Mouse (Mus musculus): ENCODE data around the gene Gng8. TPM values are rescaled to one million over a fixed set of nuclear protein-coding genes. Genes with fewer than 3 reads are reported as not detected.

Gng8 gene
- polyA plus RNA-seq, 1 experiment from 2014 or later, result 5.4 TPM

DNA sequence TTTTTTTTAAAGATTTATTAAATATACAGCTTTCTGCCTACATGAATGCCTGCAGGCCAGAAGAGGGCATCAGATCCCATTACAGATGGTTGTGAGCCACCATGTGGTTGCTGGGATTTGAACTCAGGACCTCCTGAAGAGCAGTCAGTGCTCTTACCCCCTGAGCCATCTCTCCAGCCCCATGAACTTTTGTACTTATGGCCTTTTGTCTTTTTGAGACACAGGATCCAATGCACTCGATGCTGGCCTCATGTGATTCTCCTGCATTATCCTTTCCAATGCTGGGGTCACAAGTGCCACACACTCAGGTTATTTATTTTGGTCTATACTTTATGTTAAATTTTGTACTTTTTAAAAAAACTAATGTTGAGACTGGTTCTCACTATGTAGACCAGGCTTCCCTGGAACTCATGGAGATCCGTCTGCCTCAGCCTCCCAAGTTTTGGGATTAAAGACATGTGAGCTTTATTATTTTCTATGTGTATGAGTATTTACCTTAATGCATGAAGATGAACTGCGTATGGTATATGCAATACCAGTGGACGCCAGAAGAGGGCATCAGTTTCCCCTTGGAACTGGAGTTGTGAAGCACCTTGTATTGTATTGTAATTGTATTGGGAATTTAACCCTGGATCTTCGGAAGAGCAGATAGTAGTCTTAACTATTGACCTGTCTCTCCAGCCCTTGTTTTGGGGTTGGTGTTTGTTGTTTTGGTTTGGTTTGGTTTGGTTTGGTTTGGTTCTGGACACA, 31.5 kb upstream of the Gng8 start:
- H3K4me3 ChIP-seq, result no peak overlapping the region
- H3K9me3 ChIP-seq (replicated peaks), result 0 out of 2 replicates have a peak, but pooled peaks cover 3% of the 10 kb centered on the region
- H3K4me1 ChIP-seq, result no peaks in the 10 kb centered on the region
- WGBS, result 33% methylated on average over 5 of the region's 5 CpGs
- H3K27me3 ChIP-seq (ENCODE audit: low read depth, poor library complexity, severe bottlenecking), result no peaks in the 10 kb centered on the region
- peak; percentile 50 for DNase-seq (ENCODE audit: low spot score)
- peaks cover 79% of the 10 kb centered on the region for H3K36me3 ChIP-seq
- no peak overlapping the region for H3K27ac ChIP-seq (replicated peaks)

DNA sequence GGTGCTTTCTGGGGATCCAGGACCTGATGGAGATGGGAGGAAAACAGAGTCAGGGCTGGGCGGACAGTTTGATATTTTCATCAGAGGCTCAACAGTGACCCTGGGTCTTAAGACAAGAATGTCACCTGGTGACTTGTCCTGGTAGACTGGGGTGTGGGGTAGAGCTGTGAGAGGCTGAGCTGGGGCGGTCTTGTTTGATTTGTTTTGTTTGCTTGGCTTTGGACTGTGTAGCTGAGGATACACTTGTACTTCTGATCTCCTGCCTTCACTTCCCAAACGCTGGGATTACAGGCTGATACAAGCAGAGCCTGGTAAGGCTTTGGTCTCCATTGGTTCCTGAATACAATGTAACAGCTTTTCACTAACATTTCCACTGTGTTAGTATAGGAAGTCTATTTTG, 24.1 kb upstream of the Gng8 start:
- Histone ChIP-seq H3K4me1 (peaks cover 18% of the 10 kb centered on the region), H3K4me3 (no peak overlapping the region), H3K36me3 (peaks cover 66% of the 10 kb centered on the region), H3K9me3 (replicated peaks) (0 out of 2 replicates have a peak, but pooled peaks cover 3% of the 10 kb centered on the region), H3K27ac (replicated peaks) (no peak overlapping the region), H3K27me3 (ENCODE audit: low read depth, poor library complexity, severe bottlenecking) (no peaks in the 10 kb centered on the region)
- no peak for DNase-seq (ENCODE audit: low spot score)
- WGBS, result 84% methylated on average over 3 of the region's 3 CpGs

DNA sequence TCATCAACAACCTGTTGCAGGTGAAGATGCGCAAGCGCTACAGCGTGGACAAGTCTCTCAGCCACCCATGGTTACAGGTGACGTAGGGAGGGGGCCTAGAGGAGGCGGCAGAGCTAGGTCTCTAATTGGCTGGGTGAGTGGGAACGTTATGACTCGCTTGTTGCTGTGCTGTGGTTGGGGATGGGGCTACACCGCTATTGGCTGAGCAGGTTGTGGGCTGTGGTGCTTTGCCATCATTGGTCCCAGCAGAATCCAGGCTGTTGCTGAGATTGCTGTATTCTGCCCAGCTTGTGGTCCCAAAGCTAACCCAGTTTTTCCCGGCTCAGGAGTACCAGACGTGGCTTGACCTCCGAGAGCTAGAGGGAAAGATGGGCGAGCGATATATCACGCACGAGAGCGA, 22.1 kb upstream of the Gng8 start:
- Histone ChIP-seq H3K36me3 (peaks cover 46% of the 10 kb centered on the region), H3K27ac (replicated peaks) (peak overlapping the region; percentile 68), H3K4me3 (peak overlapping the region; percentile 41), H3K27me3 (ENCODE audit: low read depth, poor library complexity, severe bottlenecking) (no peaks in the 10 kb centered on the region), H3K4me1 (peaks cover 22% of the 10 kb centered on the region), H3K9me3 (replicated peaks) (no peaks in the 10 kb centered on the region)
- 10% methylated on average over 16 of the region's 16 CpGs for WGBS
- peak; percentile 67 for DNase-seq (ENCODE audit: low spot score)

DNA sequence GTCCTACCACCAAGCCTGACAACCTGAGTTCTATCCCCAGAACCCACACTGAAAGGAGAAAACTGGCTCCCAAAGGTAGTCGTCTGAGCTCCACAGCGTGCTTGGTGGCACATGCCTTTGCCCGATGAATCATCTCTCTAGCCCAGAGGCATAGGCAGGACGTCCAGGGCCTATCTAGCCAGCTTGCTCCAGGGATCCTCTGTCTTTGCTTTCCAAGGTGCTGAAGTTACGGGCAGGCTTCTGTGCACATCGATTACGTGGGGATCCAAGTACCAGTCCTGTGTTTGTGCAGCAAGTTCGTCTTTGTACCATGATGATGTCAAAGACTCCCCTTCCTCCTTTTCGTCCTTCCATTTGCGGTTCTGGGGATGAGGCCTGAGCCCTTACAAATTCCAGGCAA, 20.0 kb upstream of the Gng8 start:
- Histone ChIP-seq H3K4me1 (peaks cover 38% of the 10 kb centered on the region), H3K27me3 (ENCODE audit: low read depth, poor library complexity, severe bottlenecking) (no peaks in the 10 kb centered on the region), H3K4me3 (no peak overlapping the region), H3K9me3 (replicated peaks) (no peaks in the 10 kb centered on the region), H3K27ac (replicated peaks) (no peak overlapping the region), H3K36me3 (peaks cover 28% of the 10 kb centered on the region)
- WGBS, result 86% methylated on average over 10 of the region's 10 CpGs
- DNase-seq (ENCODE audit: low spot score), result no peak

DNA sequence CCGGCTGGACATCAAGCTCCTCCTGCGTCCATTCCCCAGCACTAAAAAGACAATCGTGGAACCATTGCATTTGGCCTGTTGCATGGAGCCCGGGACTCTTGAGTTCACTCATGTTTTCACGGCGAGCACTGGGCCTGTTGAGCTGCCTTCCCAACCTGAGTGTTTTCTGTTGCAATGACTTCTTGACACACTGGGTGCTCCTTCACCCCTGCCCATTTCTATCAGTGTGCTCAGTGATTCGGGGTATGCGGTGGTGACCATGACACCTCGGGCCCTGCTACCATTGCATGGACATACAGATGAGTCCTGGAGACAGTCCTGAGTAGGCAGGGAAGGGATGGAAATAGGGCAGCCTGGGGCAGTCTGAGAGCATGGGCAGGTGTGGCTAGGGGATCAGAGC, 19.1 kb upstream of the Gng8 start:
- H3K9me3 ChIP-seq (replicated peaks), result no peaks in the 10 kb centered on the region
- H3K36me3 ChIP-seq, result peaks cover 21% of the 10 kb centered on the region
- no peak overlapping the region for H3K4me3 ChIP-seq
- DNase-seq (ENCODE audit: low spot score), result no peak
- no peaks in the 10 kb centered on the region for H3K27me3 ChIP-seq (ENCODE audit: low read depth, poor library complexity, severe bottlenecking)
- 94% methylated on average over 9 of the region's 9 CpGs for WGBS
- H3K4me1 ChIP-seq, result peaks cover 46% of the 10 kb centered on the region
- no peak overlapping the region for H3K27ac ChIP-seq (replicated peaks)

DNA sequence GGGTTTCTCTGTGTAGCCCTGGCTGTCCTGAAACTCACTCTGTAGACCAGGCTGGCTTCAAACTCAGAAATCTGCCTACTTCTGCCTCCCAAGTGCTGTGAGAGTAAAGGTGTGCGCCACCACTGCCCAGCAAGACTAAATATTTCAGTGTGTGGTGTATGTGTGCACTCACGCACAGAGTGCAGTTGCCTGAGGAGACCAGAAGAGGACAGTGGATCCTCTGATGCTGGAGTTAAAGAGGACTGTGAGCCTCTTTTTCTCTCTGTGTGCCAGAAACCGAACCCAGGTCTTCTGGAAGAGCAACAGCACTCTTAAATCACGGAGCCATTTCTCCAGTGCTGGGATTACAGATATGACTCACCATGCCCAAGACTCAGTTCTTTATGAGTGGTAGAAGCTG, 18.2 kb upstream of the Gng8 start:
- Histone ChIP-seq H3K36me3 (peaks cover 20% of the 10 kb centered on the region), H3K9me3 (replicated peaks) (no peaks in the 10 kb centered on the region), H3K4me1 (peaks cover 46% of the 10 kb centered on the region), H3K27me3 (ENCODE audit: low read depth, poor library complexity, severe bottlenecking) (no peaks in the 10 kb centered on the region), H3K27ac (replicated peaks) (no peak overlapping the region), H3K4me3 (no peak overlapping the region)
- DNase-seq (ENCODE audit: low spot score), result no peak
- WGBS, result 90% methylated on average over 4 of the region's 4 CpGs

DNA sequence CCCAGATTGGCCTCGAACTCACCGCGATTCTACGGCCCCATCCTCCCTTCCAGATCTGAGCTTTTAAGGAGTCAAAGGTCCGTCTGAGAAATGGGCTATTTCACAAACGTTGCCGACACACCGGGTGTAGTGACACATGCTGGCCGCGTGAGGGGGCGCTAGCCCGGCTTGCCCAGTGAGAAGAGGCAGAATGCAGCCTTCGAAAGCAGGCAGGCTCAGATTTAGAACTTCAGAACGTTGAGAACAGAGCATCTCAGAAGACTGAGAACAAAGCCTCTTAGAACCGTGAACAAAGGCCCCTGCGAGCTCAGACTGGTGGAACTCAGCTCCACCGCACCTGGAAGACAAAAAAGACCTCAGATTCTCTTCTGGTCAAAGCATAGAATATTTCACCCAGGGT, 17.4 kb upstream of the Gng8 start:
- H3K27ac ChIP-seq (replicated peaks), result peak overlapping the region; percentile 90
- H3K9me3 ChIP-seq (replicated peaks), result no peaks in the 10 kb centered on the region
- H3K27me3 ChIP-seq (ENCODE audit: low read depth, poor library complexity, severe bottlenecking), result no peaks in the 10 kb centered on the region
- H3K4me3 ChIP-seq, result peak overlapping the region; percentile 74
- peaks cover 23% of the 10 kb centered on the region for H3K36me3 ChIP-seq
- 5% methylated on average over 17 of the region's 17 CpGs for WGBS
- H3K4me1 ChIP-seq, result peaks cover 51% of the 10 kb centered on the region
- DNase-seq (ENCODE audit: low spot score), result peak; percentile 81

DNA sequence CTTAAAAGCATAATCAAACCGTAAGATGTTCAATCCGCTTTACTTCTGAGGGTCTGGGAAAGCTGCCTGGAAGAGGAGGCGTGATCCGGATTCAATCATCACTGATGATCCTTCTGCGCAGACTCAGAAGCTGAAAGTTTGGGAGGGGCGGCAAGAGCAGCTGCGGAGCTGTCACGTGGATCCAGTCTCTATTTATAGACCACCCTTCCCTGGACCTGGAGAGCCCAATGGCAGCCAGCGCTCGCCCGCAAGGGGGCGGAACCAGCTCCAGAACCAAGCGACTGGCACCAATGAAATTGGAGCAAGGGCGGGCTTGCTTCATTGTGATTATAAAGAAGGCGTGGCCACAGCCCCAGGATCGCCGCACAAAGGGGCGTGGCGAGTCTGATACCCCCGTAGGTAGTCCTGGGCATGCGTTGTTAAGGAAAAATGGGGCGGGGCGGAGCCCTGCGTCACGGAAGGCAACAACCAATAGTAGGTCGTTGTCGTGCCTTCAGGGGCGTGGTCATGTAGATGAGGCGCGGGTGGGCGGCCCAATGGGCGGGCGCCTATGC, 16.8 kb upstream of the Gng8 start:
- H3K27ac ChIP-seq (replicated peaks), result peak overlapping the region; percentile 90
- H3K9me3 ChIP-seq (replicated peaks), result no peaks in the 10 kb centered on the region
- peaks cover 50% of the 10 kb centered on the region for H3K4me1 ChIP-seq
- DNase-seq (ENCODE audit: low spot score), result peak; percentile 100
- H3K27me3 ChIP-seq (ENCODE audit: low read depth, poor library complexity, severe bottlenecking), result no peaks in the 10 kb centered on the region
- H3K36me3 ChIP-seq, result peaks cover 18% of the 10 kb centered on the region
- peak overlapping the region; percentile 74 for H3K4me3 ChIP-seq
- under 1% methylated on average over 33 of the region's 33 CpGs for WGBS

DNA sequence AGATGAGACGGTGACA, 16.5 kb upstream of the Gng8 start, which contains the start of gene Dact3:
Gene Dact3, plus strand, starts transcription at position 8 of the 16 bp plus-strand sequence.
- 0% methylated on average over 1 of the region's 1 CpGs for WGBS
- Histone ChIP-seq H3K4me1 (peaks cover 50% of the 10 kb centered on the region), H3K27ac (replicated peaks) (peak within 1 kb of the TSS; percentile 90), H3K9me3 (replicated peaks) (no peaks in the 10 kb centered on the region), H3K27me3 (ENCODE audit: low read depth, poor library complexity, severe bottlenecking) (no peaks in the 10 kb centered on the region), H3K36me3 (peaks cover 16% of the 10 kb centered on the region), H3K4me3 (peak within 1 kb of the TSS; percentile 74)
- no peak for DNase-seq (ENCODE audit: low spot score)

DNA sequence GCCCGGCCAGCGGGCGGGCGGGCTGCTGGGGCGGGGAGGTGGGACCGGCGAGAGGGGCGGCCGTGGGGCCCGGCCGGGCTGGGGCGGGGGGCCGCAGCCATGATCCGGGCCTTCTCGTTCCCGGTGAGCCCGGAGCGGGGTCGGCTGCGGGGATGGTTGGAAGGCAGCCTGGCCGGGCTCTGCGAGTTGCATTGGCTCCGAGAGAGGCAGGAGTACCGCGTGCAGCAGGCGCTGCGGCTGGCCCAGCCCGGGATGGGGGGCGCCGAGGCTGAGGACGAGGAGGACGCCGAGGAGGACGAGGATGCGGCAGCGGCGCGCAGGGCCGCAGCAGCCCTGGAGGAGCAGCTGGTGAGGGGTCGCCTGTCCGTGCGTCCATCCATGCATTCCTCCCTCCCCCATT, 16.3 kb upstream of the Gng8 start:
- Histone ChIP-seq H3K27me3 (ENCODE audit: low read depth, poor library complexity, severe bottlenecking) (no peaks in the 10 kb centered on the region), H3K4me1 (peaks cover 50% of the 10 kb centered on the region), H3K27ac (replicated peaks) (peak overlapping the region; percentile 90), H3K36me3 (peaks cover 16% of the 10 kb centered on the region), H3K9me3 (replicated peaks) (no peaks in the 10 kb centered on the region), H3K4me3 (peak overlapping the region; percentile 74)
- DNase-seq (ENCODE audit: low spot score), result no peak
- under 1% methylated on average over 41 of the region's 42 CpGs for WGBS

DNA sequence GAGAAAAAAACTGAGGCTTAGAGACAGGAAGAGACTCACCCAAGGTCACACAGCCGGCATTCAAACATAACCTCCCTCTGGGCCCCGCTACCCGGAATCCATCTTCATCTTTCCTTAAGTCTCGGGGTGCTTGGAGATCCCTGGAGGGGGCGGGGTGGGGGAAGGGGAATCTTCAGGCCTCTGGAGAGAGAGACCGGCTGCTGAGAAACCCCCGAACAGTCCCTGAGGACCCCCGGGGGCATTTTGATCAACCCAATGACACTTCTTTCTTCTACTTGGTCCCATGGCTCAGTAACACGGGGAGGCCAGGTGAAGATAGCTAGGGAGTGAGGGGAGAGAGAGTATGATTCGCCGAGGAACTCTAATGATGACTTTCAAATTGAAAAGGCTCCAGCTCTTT, 15.6 kb upstream of the Gng8 start:
- Histone ChIP-seq H3K4me1 (peaks cover 51% of the 10 kb centered on the region), H3K36me3 (peaks cover 16% of the 10 kb centered on the region), H3K27ac (replicated peaks) (peak overlapping the region; percentile 90), H3K27me3 (ENCODE audit: low read depth, poor library complexity, severe bottlenecking) (no peaks in the 10 kb centered on the region), H3K9me3 (replicated peaks) (no peaks in the 10 kb centered on the region), H3K4me3 (peak overlapping the region; percentile 74)
- 11% methylated on average over 11 of the region's 11 CpGs for WGBS
- DNase-seq (ENCODE audit: low spot score), result peak; percentile 27

DNA sequence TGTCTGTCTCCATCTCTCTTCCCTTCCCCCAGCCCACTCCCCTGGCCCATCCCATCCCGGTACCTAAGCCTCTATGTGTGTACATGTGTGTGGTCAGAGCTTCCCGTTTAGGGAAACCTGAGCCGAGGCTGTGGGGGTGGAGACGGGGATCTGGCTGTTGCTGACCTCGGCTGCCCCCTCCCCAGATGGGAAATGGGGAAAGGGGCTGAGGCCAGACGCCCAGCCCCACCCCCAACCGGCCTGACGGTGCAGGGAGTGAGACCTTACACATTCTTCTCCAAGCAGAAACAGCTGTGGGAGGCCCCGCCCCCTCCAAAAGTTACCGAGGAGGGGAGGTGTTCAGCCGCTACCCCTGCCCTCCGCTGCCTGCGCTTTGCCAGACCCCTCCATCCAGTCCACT, 15.0 kb upstream of the Gng8 start:
- under 1% methylated on average over 13 of the region's 13 CpGs for WGBS
- peaks cover 55% of the 10 kb centered on the region for H3K4me1 ChIP-seq
- H3K4me3 ChIP-seq, result peak overlapping the region; percentile 74
- H3K9me3 ChIP-seq (replicated peaks), result no peaks in the 10 kb centered on the region
- peak overlapping the region; percentile 90 for H3K27ac ChIP-seq (replicated peaks)
- DNase-seq (ENCODE audit: low spot score), result peak; percentile 74
- peaks cover 13% of the 10 kb centered on the region for H3K36me3 ChIP-seq
- no peaks in the 10 kb centered on the region for H3K27me3 ChIP-seq (ENCODE audit: low read depth, poor library complexity, severe bottlenecking)

DNA sequence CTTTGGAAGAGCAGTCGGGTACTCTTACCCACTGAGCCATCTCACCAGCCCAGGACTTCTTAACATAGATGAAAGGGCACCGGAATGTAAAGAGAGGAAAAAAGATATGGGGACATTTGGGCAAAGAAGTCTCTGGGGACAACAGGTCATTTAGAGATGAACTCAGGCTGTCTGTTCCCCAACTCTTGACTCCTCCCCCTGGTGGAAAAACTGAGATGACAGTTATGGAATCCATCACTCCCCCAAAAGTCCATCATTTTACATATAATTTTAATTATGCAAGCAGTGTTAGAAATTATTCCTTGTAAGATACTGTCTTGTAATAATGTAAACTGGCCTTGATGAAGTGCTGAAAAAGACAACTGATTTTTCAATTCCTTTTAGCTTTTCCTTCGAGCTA, 13.9 kb upstream of the Gng8 start:
- Histone ChIP-seq H3K36me3 (peaks cover 17% of the 10 kb centered on the region), H3K27ac (replicated peaks) (no peak overlapping the region), H3K27me3 (ENCODE audit: low read depth, poor library complexity, severe bottlenecking) (peaks cover 10% of the 10 kb centered on the region), H3K4me1 (peaks cover 55% of the 10 kb centered on the region), H3K9me3 (replicated peaks) (no peaks in the 10 kb centered on the region), H3K4me3 (no peak overlapping the region)
- 84% methylated on average over 3 of the region's 3 CpGs for WGBS
- no peak for DNase-seq (ENCODE audit: low spot score)
